Mouse (Mus musculus) adrenal gland, postnatal 10 days (tissue): Measurements from ENCODE around the gene Xrcc3. TPM values are rescaled to one million over a fixed set of nuclear protein-coding genes. Genes with fewer than 3 reads are reported as not detected.

Source experiments
- DNase-seq: peaks from one replicate; pipeline ENCODE4 v3.0.0; 2021; ENCODE audit warnings: mixed read lengths
- long read RNA-seq, 2 experiments: library from polyadenylated mRNA; stranded (forward); transcript quantifications; one replicate each; pipeline ENCODE4 v2.0.0; 2021
- total RNA-seq, 2 experiments: library from RNA; stranded (reverse); gene quantifications; 2 replicates each; pipeline ENCODE4 v1.2.3; 2021

The Xrcc3 gene
- 10 to 100 TPM; 21.4 to 25.7 TPM for total RNA-seq
- long read RNA-seq, experiment 1, transcript Xrcc3-201 (8 exons, 2,422 nt), result major isoform, 7 of 21 reads
- long read RNA-seq, experiment 1, partial matches to known transcripts, result 9 of 21 reads
- long read RNA-seq, experiment 1, other reads (novel, unspliced or antisense), result 5 of 21 reads
- long read RNA-seq, experiment 2, transcript Xrcc3-201 (8 exons, 2,422 nt), result major isoform, 23 of 37 reads
- long read RNA-seq, experiment 2, partial matches to known transcripts, result 6 of 37 reads
- long read RNA-seq, experiment 2, other reads (novel, unspliced or antisense), result 8 of 37 reads

DNA sequence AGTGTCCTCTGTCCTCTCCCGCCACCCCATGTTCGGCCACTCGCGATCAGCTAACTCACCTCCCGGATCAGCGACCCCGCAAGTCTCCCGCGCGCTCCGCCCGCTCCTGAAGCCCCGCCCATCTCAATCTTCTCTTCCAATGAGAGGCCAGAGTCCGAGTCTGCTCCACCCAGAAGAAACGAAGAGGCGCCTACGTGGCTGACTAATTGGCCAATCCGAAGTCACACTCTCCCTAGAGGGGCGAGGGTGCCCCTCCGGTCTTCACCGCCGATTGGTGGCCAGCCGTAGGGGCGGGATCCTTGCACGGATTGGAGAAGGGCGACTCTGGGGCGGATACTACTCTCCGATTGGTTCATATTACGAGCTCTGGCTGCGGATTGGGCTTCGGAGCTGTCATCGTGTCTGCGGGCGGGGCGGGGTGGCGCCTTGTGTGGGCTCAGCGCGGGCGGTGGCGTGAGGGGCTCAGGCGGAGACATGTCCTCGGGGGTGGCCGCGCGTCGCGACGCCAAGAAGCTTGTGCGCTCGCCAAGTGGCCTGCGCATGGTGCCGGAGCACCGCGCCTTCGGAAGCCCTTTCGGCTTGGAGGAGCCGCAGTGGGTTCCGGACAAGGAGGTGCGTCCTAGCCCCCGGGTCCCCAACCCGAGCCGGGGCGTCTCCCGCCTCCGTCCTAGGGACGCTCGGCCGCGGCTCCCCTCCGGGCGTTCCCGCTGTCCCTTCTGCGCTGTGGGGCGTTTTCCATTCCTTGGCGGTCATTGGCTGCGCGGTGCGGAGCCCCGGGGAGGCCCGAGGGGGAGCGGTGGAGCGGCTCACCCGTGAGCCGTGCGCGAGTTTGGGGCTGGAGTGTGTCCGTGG is at the start of gene Xrcc3, which contains the start of gene Zfyve21:
TSS of gene Xrcc3 (minus strand) at position 108 of the 852 bp plus-strand sequence.
TSS of gene Zfyve21 (plus strand) at position 405 of the 852 bp plus-strand sequence.
- DNase-seq, result peak; percentile 97

DNA sequence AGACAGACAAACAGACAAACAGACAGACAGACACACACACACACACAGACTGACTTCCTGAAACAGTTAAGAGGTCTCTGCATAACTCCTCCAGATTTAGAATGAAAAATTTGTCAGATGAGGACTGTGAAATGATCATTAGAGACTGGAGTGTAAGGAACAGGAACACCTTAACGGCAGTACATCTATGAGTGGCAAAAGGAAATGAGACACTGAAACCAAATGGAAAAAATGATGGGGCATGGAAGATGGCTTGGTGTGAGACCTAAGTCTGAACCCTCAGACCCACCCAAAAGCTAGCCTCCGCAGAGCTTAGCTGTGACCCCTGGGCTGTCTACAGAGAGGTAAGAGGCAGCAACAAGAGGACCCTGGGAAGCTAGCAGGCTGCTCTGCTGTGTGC is 41.8 kb upstream of the Xrcc3 start:
- no peak for DNase-seq

GRCm38 (mm10) chr12:111853546-111853945 is 39.9 kb upstream of the Xrcc3 start:
- DNase-seq, result peak; percentile 35

DNA sequence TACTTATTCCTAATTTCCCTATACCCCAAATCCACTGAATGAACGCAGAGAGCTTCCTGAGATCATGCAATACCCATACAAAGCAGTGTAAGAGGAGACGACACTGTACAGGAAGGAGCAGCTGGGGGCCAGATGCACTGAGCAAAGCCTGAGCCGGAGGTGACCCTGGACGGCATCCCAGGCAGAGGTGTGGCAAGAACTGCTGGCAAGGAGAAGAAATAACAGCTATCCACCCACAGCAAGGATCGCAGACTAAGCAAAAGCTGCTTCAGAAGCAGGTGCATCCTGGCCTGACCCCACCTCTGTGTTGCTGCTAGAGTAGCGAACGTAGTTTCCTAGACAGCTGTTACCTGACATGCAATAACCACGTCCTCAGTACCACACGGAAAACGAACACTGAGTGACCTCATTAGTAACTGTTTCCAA is 39.4 kb upstream of the Xrcc3 start:
- DNase-seq, result peak; percentile 77

DNA sequence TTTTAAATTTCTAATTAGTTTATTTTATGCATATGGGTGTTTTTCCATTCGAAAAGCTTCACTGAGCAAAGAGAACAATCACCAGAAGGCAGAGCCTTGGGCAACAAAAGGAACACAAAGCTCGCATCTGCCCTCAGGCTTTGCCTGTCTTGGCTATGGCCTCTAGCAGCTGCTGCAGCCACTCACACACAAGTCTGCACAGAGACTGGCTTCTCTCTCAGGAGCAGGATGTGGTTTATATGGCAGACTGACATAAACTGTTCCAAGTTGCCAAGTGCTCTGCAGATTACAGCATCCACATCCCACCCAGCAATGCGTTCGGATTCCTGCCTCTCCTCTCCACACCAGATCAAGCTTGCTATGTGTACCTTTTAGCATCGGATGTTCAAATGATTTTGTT is 38.1 kb upstream of the Xrcc3 start:
- no peak for DNase-seq

GRCm38 (mm10) chr12:111851235-111851634 is 37.6 kb upstream of the Xrcc3 start:
- DNase-seq, result no peak

- DNase-seq, result peak; percentile 33
Observed at GRCm38 (mm10) chr12:111848300-111848798, 34.7 kb upstream of the Xrcc3 start.

- no peak for DNase-seq
Observed at GRCm38 (mm10) chr12:111846815-111847214, 33.1 kb upstream of the Xrcc3 start.

DNA sequence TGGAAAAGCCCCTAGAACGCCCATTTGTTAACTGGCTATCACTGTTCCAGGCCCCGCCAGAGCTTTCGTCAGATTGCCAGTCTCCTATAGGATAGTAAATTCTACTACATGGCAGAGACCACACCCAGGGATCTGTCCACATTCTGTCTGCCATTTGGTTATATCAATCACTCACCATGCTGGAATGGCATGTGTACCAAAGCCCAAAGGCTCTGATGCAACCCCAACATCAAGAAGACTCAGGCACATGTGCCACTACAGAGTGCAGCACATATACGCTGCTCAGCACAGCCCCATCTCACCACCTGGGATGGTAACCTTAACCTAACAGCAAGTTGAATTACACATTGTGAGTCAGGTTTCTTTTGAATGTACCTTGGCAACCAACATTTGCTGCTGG is 32.3 kb upstream of the Xrcc3 start:
- no peak for DNase-seq

DNA sequence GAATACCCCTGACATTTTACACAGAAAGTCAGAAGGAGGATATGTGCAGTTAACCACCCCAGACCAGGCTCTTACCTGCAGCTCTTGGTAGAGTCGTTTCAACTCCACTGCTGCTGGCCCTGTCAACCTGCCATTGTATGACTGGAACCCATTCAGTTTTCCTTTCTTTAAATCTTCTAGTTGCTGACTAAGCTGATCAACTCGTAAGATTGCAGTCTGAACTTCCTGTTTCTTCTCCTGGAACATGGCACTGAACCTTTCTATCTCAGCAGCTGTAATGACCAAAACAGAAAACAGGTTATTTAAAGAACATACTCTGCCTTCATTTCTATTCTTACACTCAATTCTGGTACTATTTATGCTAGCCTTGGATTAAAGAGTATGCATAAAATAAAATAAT is 29.8 kb upstream of the Xrcc3 start:
- no peak for DNase-seq

DNA sequence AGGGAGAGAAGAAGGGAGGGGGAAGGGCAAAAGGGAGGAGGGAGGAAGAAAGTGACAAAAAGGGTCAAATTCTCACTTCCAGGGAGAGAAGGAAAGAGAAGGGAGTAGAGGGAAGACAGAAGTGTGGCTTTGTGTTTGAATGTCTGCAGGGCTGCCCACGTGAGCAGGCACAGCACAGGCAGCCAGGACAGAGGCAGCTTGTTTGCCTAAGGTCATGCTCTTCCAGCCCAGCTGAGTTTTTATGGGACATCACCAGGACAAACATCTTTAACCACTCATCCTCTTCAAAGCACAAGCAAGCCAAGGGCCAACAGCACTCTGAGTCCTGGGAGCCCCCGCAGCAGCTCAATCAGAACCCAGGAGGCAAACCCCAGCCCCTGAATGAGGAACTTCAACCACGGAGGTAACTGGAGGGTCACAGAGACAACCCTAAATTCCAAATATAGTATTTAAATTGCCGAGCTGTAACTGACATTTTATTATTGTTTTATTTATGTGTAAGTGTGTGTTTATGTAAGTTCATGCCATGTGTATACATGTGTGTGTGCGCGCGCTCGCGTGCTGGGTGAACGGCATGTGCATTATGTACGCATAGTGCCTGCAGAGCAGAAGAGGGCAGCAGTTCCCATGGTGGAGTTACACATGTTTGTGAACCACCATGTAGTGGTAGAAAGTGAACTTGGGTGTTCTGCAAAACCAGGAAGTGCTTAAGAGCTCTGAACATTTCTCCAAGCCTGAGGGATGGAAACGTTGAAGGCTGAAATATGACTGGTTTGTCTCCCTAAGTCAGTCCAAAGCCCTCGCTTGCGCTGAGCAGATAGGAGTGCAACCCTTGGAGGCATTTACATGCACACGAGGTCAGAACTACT is 29.1 kb upstream of the Xrcc3 start:
- DNase-seq, result no peak

GRCm38 (mm10) chr12:111833457-111833856 is 19.8 kb upstream of the Xrcc3 start:
- no peak for DNase-seq

- DNase-seq, result no peak
Observed at GRCm38 (mm10) chr12:111832643-111833042, 19.0 kb upstream of the Xrcc3 start.

GRCm38 (mm10) chr12:111830375-111830774 is 16.7 kb upstream of the Xrcc3 start:
- no peak for DNase-seq

GRCm38 (mm10) chr12:111829954-111830353 is 16.3 kb upstream of the Xrcc3 start:
- no peak for DNase-seq

DNA sequence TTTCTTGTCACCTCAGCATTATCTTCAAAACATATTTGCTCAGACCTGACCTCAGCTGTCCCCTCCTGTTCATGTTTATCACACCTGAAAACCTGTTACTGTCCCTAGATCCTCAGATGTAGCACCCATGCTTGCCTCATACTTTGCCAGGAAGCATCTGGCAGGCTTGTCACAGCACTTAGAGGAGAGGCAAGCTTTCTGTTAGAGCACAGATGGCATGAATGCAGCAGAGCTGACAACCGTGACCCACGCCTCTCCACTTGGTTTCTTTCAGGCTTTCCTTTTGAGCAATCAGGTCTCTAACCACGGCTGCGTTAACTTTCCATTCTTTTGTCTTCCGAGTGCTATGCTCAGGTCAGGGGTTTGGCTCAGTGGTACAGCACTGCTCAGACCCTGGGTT is 15.8 kb upstream of the Xrcc3 start:
- no peak for DNase-seq

DNA sequence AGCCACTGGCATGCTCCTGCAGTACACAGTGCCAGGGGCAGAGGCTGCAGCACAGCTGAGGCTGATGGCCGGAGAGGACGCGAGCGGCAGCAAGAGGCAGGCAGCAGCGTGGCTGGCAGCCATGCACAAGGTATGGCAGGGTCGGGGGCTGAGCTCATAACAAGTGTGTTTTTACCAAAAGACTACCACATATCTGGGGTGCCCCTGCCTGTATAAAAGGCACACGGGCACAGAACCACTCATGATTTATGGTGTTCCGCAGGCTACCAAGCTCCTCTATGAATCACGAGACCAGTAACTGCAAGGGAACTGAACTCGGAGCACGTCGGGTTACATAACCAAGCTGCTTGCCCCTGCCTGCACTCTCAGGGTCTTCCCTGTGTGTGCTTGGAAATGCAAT is 13.9 kb upstream of the Xrcc3 start:
- no peak for DNase-seq

GRCm38 (mm10) chr12:111821931-111822330 is 8.3 kb upstream of the Xrcc3 start:
- no peak for DNase-seq

DNA sequence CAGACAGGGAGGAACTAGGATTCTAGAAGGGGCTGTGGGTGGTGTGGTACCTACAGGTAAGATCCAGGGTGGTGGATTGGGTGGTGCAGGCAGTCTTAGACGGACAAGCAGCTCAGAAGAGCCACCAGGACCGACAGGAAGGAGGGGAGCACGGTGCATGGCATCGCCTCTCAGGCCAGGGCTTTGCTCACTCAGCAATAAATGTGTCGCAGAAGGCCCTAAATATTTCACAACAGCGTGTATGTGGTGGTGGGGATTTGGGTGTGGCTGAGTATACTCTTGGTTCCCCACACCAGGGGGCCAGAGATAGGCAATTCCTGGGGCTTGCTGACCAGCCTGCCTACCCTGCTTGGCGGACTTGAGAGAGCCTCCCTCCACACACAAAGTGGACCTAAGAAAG is 7.0 kb upstream of the Xrcc3 start:
- no peak for DNase-seq

- peak; percentile 71 for DNase-seq
Observed at GRCm38 (mm10) chr12:111819936-111820335, 6.3 kb upstream of the Xrcc3 start.

GRCm38 (mm10) chr12:111817991-111818390 is 4.3 kb upstream of the Xrcc3 start:
- no peak for DNase-seq

GRCm38 (mm10) chr12:111816967-111817366 is 3.3 kb upstream of the Xrcc3 start:
- DNase-seq, result no peak
